Mouse (Mus musculus) neural tube, embryonic 13.5 days (tissue): ENCODE data around the gene Selenov. TPM values are rescaled to one million over a fixed set of nuclear protein-coding genes. Genes with fewer than 3 reads are reported as not detected.
A peak's percentile ranks its signal among the peaks of the same experiment; 100 is the strongest.

Experiments
- ATAC-seq: fragments of 200-750 bp; cut with Nextera tagmentation; 2 replicates; pipeline ENCODE4 v1.8.0; 2017; ENCODE audit warnings: low read depth, mild to moderate bottlenecking, moderate TSS enrichment, moderate library complexity
- H3K27ac ChIP-seq: fragments of 300-500 bp; sonication (generic); replicated peaks from 2 replicates; pipeline ENCODE4 v1.5.1; 2015; ENCODE audit warnings: moderate library complexity, mild to moderate bottlenecking, inconsistent platforms
- H3K27me3 ChIP-seq: fragments of 300-500 bp; sonication (generic); 2 replicates; pipeline ENCODE4 v1.6.1; 2015; ENCODE audit warnings: mild to moderate bottlenecking, inconsistent platforms
- H3K36me3 ChIP-seq: fragments of 300-500 bp; sonication (generic); 2 replicates; pipeline ENCODE4 v1.6.1; 2015; ENCODE audit warnings: mild to moderate bottlenecking, inconsistent platforms
- H3K4me1 ChIP-seq: fragments of 300-500 bp; sonication (generic); replicated peaks from 2 replicates; pipeline ENCODE4 v1.6.1; 2015; ENCODE audit warnings: inconsistent platforms
- H3K4me2 ChIP-seq: fragments of 300-500 bp; sonication (generic); 2 replicates; pipeline ENCODE4 v1.6.1; 2015; ENCODE audit warnings: inconsistent platforms, mild to moderate bottlenecking, moderate library complexity
- H3K4me3 ChIP-seq: fragments of 300-500 bp; sonication (generic); 2 replicates; pipeline ENCODE4 v1.5.1; 2015; ENCODE audit warnings: mild to moderate bottlenecking, inconsistent platforms
- H3K9ac ChIP-seq: fragments of 300-500 bp; sonication (generic); 2 replicates; pipeline ENCODE4 v1.6.1; 2015; ENCODE audit warnings: moderate library complexity, mild to moderate bottlenecking, inconsistent platforms
- H3K9me3 ChIP-seq: fragments of 300-500 bp; sonication (generic); 2 replicates; pipeline ENCODE4 v1.6.1; 2016; ENCODE audit warnings: inconsistent platforms
- WGBS: fragments of 180-500 bp; shearing (Covaris S2); methylation state at CpG from one replicate; pipeline ENCODE4 v1.1.7; 2015; 5-methylcytosine and 5-hydroxymethylcytosine counted together
- polyA plus RNA-seq: library from polyadenylated mRNA; unstranded; fragments of >200 nt; fragmentation: Nextera tagmentation; extraction: Ambion mirVana; gene quantifications from 2 replicates; pipeline ENCODE4 v1.2.1, GENCODE M21; 2015

The Selenov gene
- polyA plus RNA-seq, 1 experiment from 2014 or later = 0.50 TPM

- Histone ChIP-seq H3K4me3 (peak within 1 kb of the TSS; percentile 70), H3K27me3 (no peaks in the 10 kb centered on the region), H3K4me1 (peaks cover 24% of the 10 kb centered on the region), H3K27ac (peak within 1 kb of the TSS; percentile 89), H3K4me2 (peak within 1 kb of the TSS; percentile 84), H3K36me3 (peaks cover 11% of the 10 kb centered on the region), H3K9me3 (no peaks in the 10 kb centered on the region), H3K9ac (peak within 1 kb of the TSS; percentile 90)
- peak; percentile 76 for ATAC-seq
- 3% methylated on average over 68 of the region's 68 CpGs for whole genome bisulfite sequencing
These were observed 13.2 kb downstream of the Selenov start, which contains the start of gene Eid2b for GRCm38 (mm10) chr7:28277615-28278278. TSS of gene Eid2b (plus strand) at chr7:28277739.

GRCm38 (mm10) chr7:28277237-28277614 is 13.8 kb downstream of the Selenov start:
- Histone ChIP-seq H3K4me3 (no peak overlapping the region), H3K4me1 (peaks cover 24% of the 10 kb centered on the region), H3K27ac (no peak overlapping the region), H3K4me2 (no peak overlapping the region), H3K9ac (no peak overlapping the region), H3K36me3 (peaks cover 16% of the 10 kb centered on the region), H3K9me3 (no peaks in the 10 kb centered on the region), H3K27me3 (no peaks in the 10 kb centered on the region)
- peak; percentile 24; the same call in 1 of the 2 replicates for ATAC-seq
- 53% methylated on average over 8 of the region's 8 CpGs for WGBS

- Histone ChIP-seq H3K36me3 (peaks cover 34% of the 10 kb centered on the region), H3K27ac (no peak overlapping the region), H3K4me2 (no peak overlapping the region), H3K27me3 (no peaks in the 10 kb centered on the region), H3K4me1 (peaks cover 17% of the 10 kb centered on the region), H3K4me3 (no peak overlapping the region), H3K9ac (no peak overlapping the region), H3K9me3 (no peaks in the 10 kb centered on the region)
- ATAC-seq = no peak
- 75% methylated on average over 3 of the region's 3 CpGs for WGBS
These were observed 19.2 kb downstream of the Selenov start for GRCm38 (mm10) chr7:28271761-28272160.

GRCm38 (mm10) chr7:28269355-28269754 is 21.6 kb downstream of the Selenov start:
- Histone ChIP-seq H3K27me3 (no peaks in the 10 kb centered on the region), H3K9ac (no peak overlapping the region), H3K9me3 (no peaks in the 10 kb centered on the region), H3K27ac (no peak overlapping the region), H3K4me2 (peak overlapping the region; percentile 87), H3K4me3 (peak overlapping the region; percentile 86; the same call in 1 of the 2 replicates), H3K36me3 (peaks cover 34% of the 10 kb centered on the region), H3K4me1 (peaks cover 17% of the 10 kb centered on the region)
- WGBS = 92% methylated on average over 12 of the region's 12 CpGs
- ATAC-seq = no peak

GRCm38 (mm10) chr7:28268576-28268975 is 22.4 kb downstream of the Selenov start:
- Histone ChIP-seq H3K27me3 (peaks cover 5% of the 10 kb centered on the region), H3K4me3 (peak overlapping the region; percentile 86)

GRCm38 (mm10) chr7:28268042-28268531 is 22.9 kb downstream of the Selenov start:
- ATAC-seq = peak; percentile 79
- WGBS = under 1% methylated on average over 54 of the region's 62 CpGs

More at GRCm38 (mm10) chr7:28268576-28268975, 22.4 kb downstream of the Selenov start:
- ATAC-seq = no peak
- Histone ChIP-seq H3K9ac (peak overlapping the region; percentile 99), H3K9me3 (no peaks in the 10 kb centered on the region), H3K27ac (peak overlapping the region; percentile 96), H3K36me3 (peaks cover 31% of the 10 kb centered on the region), H3K4me2 (peak overlapping the region; percentile 87), H3K4me1 (peaks cover 17% of the 10 kb centered on the region)
- 25% methylated on average over 16 of the region's 16 CpGs for WGBS

GRCm38 (mm10) chr7:28267129-28268041 is 23.6 kb downstream of the Selenov start, which contains the start of gene Eid2:
TSS of gene Eid2 (plus strand) at chr7:28267881.
- Histone ChIP-seq H3K36me3 (peaks cover 19% of the 10 kb centered on the region), H3K27ac (peak within 1 kb of the TSS; percentile 96), H3K27me3 (peaks cover 5% of the 10 kb centered on the region), H3K4me2 (peak within 1 kb of the TSS; percentile 87), H3K9me3 (no peaks in the 10 kb centered on the region), H3K9ac (peak within 1 kb of the TSS; percentile 99), H3K4me1 (peaks cover 17% of the 10 kb centered on the region), H3K4me3 (peak within 1 kb of the TSS; percentile 86)
- ATAC-seq = peak; percentile 95
- 7% methylated on average over 57 of the region's 57 CpGs for WGBS

More at GRCm38 (mm10) chr7:28268042-28268531, 22.9 kb downstream of the Selenov start:
- H3K27ac ChIP-seq = peak overlapping the region; percentile 96
- no peaks in the 10 kb centered on the region for H3K9me3 ChIP-seq
- peak overlapping the region; percentile 87 for H3K4me2 ChIP-seq
- H3K27me3 ChIP-seq = peaks cover 5% of the 10 kb centered on the region
- H3K9ac ChIP-seq = peak overlapping the region; percentile 99
- peaks cover 26% of the 10 kb centered on the region for H3K36me3 ChIP-seq
- H3K4me1 ChIP-seq = peaks cover 17% of the 10 kb centered on the region
- peak overlapping the region; percentile 86 for H3K4me3 ChIP-seq

- H3K9me3 ChIP-seq = no peaks in the 10 kb centered on the region
- ATAC-seq = no peak
- H3K36me3 ChIP-seq = peaks cover 5% of the 10 kb centered on the region
- peaks cover 17% of the 10 kb centered on the region for H3K4me1 ChIP-seq
- WGBS = 86% methylated on average over 13 of the region's 13 CpGs
- H3K4me2 ChIP-seq = no peak overlapping the region
- H3K9ac ChIP-seq = no peak overlapping the region
- no peak overlapping the region for H3K4me3 ChIP-seq
- H3K27me3 ChIP-seq = peaks cover 5% of the 10 kb centered on the region
- no peak overlapping the region for H3K27ac ChIP-seq
These were observed 25.6 kb downstream of the Selenov start for GRCm38 (mm10) chr7:28265391-28265790.

GRCm38 (mm10) chr7:28263786-28264185 is 27.2 kb downstream of the Selenov start:
- no peak overlapping the region for H3K27ac ChIP-seq
- H3K9me3 ChIP-seq = no peaks in the 10 kb centered on the region
- H3K36me3 ChIP-seq = no peaks in the 10 kb centered on the region
- H3K27me3 ChIP-seq = peaks cover 5% of the 10 kb centered on the region
- 9% methylated on average over 12 of the region's 15 CpGs for WGBS
- H3K4me1 ChIP-seq = peaks cover 5% of the 10 kb centered on the region
- no peak overlapping the region for H3K4me3 ChIP-seq
- no peak overlapping the region for H3K4me2 ChIP-seq
- ATAC-seq = no peak
- no peak overlapping the region for H3K9ac ChIP-seq

GRCm38 (mm10) chr7:28262861-28263260 is 28.1 kb downstream of the Selenov start:
- Histone ChIP-seq H3K9me3 (no peaks in the 10 kb centered on the region), H3K36me3 (no peaks in the 10 kb centered on the region), H3K9ac (no peak overlapping the region), H3K4me1 (no peaks in the 10 kb centered on the region), H3K27ac (no peak overlapping the region), H3K27me3 (peaks cover 5% of the 10 kb centered on the region), H3K4me3 (no peak overlapping the region), H3K4me2 (no peak overlapping the region)
- 23% methylated on average over 5 of the region's 5 CpGs for WGBS
- no peak for ATAC-seq

- 82% methylated on average over 6 of the region's 6 CpGs for WGBS
- no peak for ATAC-seq
- no peak overlapping the region for H3K27ac ChIP-seq
- H3K27me3 ChIP-seq = no peaks in the 10 kb centered on the region
- no peak overlapping the region for H3K4me2 ChIP-seq
- H3K4me1 ChIP-seq = no peaks in the 10 kb centered on the region
- no peak overlapping the region for H3K9ac ChIP-seq
- no peaks in the 10 kb centered on the region for H3K36me3 ChIP-seq
- H3K9me3 ChIP-seq = no peaks in the 10 kb centered on the region
- H3K4me3 ChIP-seq = no peak overlapping the region
These were observed 35.5 kb downstream of the Selenov start for GRCm38 (mm10) chr7:28255476-28255875.

- H3K36me3 ChIP-seq = no peaks in the 10 kb centered on the region
- no peak overlapping the region for H3K27ac ChIP-seq
- H3K9me3 ChIP-seq = no peaks in the 10 kb centered on the region
- WGBS = 93% methylated on average over 6 of the region's 6 CpGs
- H3K4me2 ChIP-seq = no peak overlapping the region
- H3K4me3 ChIP-seq = no peak overlapping the region
- H3K27me3 ChIP-seq = no peaks in the 10 kb centered on the region
- ATAC-seq = no peak
- no peaks in the 10 kb centered on the region for H3K4me1 ChIP-seq
- no peak overlapping the region for H3K9ac ChIP-seq
These were observed 36.4 kb downstream of the Selenov start for GRCm38 (mm10) chr7:28254591-28254990.
